Mouse (Mus musculus) testis, adult 2 months (tissue): Measurements from ENCODE around the gene Zfp790. TPM values are rescaled to one million over a fixed set of nuclear protein-coding genes. Genes with fewer than 3 reads are reported as not detected.

Experiments used
- H3K27ac ChIP-seq: fragments of 200-500 bp; 2 replicates; pipeline ENCODE4 v1.5.1; 2012; ENCODE audit warnings: low read depth, low read length; ENCODE audit not compliant: control insufficient read depth, insufficient read depth
- H3K27me3 ChIP-seq: fragments of 200-500 bp; 2 replicates; pipeline ENCODE4 v1.6.1; 2012; ENCODE audit warnings: mild to moderate bottlenecking, low read length, moderate library complexity; ENCODE audit not compliant: control insufficient read depth, insufficient read depth
- H3K36me3 ChIP-seq: fragments of 200-500 bp; 2 replicates; pipeline ENCODE4 v1.6.1; 2012; ENCODE audit warnings: mild to moderate bottlenecking, low read length; ENCODE audit not compliant: control insufficient read depth, insufficient read depth
- H3K4me1 ChIP-seq: fragments of 200-500 bp; 2 replicates; pipeline ENCODE4 v1.6.1; 2012; ENCODE audit warnings: low read length; ENCODE audit not compliant: control insufficient read depth, insufficient read depth
- H3K4me3 ChIP-seq: fragments of 200-500 bp; 2 replicates; pipeline ENCODE4 v1.5.1; 2012; ENCODE audit warnings: low read depth, mild to moderate bottlenecking, low read length, moderate library complexity, mixed read lengths; ENCODE audit not compliant: control insufficient read depth
- CTCF ChIP-seq: fragments of 200-500 bp; IDR thresholded peaks from 2 replicates; pipeline ENCODE4 v1.5.1; 2012; ENCODE audit warnings: low read depth, mild to moderate bottlenecking, inconsistent platforms, low read length, moderate library complexity; ENCODE audit not compliant: control insufficient read depth, insufficient read depth, insufficient replicate concordance
- POLR2A ChIP-seq: fragments of 200-500 bp; IDR thresholded peaks from 2 replicates; pipeline ENCODE4 v1.6.1; 2012; ENCODE audit warnings: low read depth, mild to moderate bottlenecking, inconsistent platforms, low read length, moderate library complexity; ENCODE audit not compliant: control insufficient read depth
- polyA plus RNA-seq: library from polyadenylated mRNA; depleted of rRNA; stranded (reverse); fragments of >200 nt; gene quantifications from 2 replicates; pipeline ENCODE4 v1.2.3, GENCODE M21; 2012

Gene Zfp790
- polyA plus RNA-seq, 1 experiment, result 0.68 TPM

GRCm38 (mm10) chr7:29777372-29777771, 38.5 kb upstream of the Zfp790 start:
- peaks cover 5% of the 10 kb centered on the region for H3K36me3 ChIP-seq
- no peak overlapping the region for H3K27ac ChIP-seq
- no peak overlapping the region for H3K4me3 ChIP-seq
- H3K27me3 ChIP-seq, result no peaks in the 10 kb centered on the region
- no peak for TF ChIP-seq POLR2A
- no peak for TF ChIP-seq CTCF
- no peaks in the 10 kb centered on the region for H3K4me1 ChIP-seq

DNA sequence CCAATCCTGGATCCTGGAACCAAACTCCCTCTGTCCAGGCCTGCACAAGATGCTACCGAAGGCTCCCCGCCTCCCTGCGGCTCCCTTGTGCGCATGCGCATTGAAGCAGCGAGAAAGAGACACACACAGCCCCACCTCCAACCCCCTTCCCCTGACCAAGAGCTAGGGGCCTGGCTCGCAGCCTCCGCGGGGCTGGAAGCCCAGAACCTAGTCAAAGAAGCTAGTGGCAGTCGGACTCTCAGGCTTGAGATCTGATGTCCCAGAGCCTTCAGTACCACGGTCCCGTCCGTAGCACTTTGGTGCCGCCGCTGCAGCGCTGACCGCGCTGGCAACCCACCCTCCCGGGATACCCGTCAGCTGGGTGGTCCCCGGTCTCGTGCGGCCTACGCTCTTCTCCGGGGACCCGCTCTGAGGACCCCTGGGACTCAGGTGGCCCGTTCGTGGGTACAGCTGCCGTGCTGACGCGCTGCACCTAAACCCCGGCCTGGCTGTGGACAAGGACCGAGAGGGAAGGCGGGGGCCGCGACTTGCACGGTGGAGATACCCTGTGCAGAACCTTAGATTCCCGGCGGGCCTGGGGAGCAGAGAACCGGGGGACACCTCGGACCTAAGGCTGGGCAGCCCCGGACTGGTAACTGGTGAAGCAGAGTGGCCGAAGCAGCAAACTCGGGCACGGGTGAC, 31.9 kb upstream of the Zfp790 start, which contains the start of gene Zfp30:
Gene Zfp30, plus strand, starts transcription at position 128 of the 681 bp plus-strand sequence.
- TF ChIP-seq POLR2A, result no peak
- no peak for TF ChIP-seq CTCF
- Histone ChIP-seq H3K4me3 (peak within 1 kb of the TSS; percentile 87), H3K36me3 (no peaks in the 10 kb centered on the region), H3K27me3 (no peaks in the 10 kb centered on the region), H3K27ac (no peak within 1 kb of the TSS), H3K4me1 (peaks cover 5% of the 10 kb centered on the region; the same call in 1 of the 2 replicates)

DNA sequence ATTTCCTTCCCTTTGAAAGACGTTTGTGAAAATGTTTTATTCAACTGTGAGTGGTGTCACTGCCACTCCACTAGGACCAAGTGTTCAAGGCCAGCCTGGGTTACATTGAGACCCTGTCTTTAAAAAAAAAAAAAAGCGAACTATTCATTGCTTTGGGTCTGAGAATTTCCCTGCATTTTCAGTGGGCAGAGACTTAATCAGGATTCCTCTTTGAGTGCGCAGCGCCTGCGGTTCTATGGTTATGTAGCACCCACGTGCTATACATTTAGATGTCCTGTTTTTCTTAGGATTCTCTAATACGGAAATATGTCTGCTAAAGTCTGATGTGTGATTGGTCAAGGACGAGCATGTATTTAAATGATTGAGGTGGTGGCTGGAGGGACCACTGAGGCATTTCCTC, 30.9 kb upstream of the Zfp790 start:
- Histone ChIP-seq H3K27ac (no peak overlapping the region), H3K27me3 (no peaks in the 10 kb centered on the region), H3K4me1 (peaks cover 5% of the 10 kb centered on the region; the same call in 1 of the 2 replicates), H3K4me3 (no peak overlapping the region), H3K36me3 (no peaks in the 10 kb centered on the region)
- TF ChIP-seq CTCF, result no peak
- no peak for TF ChIP-seq POLR2A

DNA sequence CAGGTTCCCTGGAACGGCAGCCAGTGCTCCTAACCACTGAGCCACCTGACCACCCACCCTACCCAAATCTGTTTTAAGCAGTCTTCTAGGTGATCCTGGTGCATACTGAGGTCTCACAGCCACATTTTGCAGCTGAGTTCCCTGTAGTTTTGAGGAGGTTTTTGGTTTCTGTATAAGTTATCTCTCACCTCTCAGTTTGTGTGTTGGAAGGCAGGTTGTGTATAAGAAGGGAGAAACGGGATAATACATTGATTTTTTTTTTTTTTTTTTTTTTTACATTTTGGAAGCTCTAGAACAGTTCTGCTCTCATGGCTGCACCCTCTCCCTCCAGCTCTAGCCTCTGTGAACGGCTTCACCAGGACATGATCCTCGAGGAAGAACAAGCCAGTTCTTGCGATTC, 30.0 kb upstream of the Zfp790 start:
- no peaks in the 10 kb centered on the region for H3K27me3 ChIP-seq
- no peak for TF ChIP-seq POLR2A
- peaks cover 5% of the 10 kb centered on the region for H3K4me1 ChIP-seq
- H3K4me3 ChIP-seq, result no peak overlapping the region
- H3K27ac ChIP-seq, result no peak overlapping the region
- no peaks in the 10 kb centered on the region for H3K36me3 ChIP-seq

DNA sequence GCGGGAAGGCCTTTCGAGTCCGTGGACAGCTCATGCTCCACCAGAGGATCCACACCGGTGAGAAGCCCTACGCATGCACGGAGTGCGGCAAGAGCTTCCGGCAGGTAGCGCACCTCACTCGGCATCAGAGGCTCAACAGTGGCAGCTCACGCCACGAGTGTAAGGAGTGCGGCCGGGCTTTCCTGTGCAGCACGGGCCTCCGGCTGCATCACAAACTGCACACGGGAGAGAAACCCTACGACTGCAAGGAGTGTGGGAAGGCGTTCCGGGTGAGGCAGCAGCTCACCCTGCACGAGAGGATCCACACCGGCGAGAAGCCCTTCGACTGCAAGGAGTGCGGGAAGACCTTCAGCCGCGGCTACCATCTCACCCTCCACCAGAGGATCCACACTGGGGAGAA, 23.0 kb upstream of the Zfp790 start:
- Histone ChIP-seq H3K27ac (no peak overlapping the region), H3K4me1 (peaks cover 12% of the 10 kb centered on the region), H3K36me3 (no peaks in the 10 kb centered on the region), H3K27me3 (0 out of 2 replicates have a peak, but pooled peaks cover 2% of the 10 kb centered on the region), H3K4me3 (peak overlapping the region; percentile 59)
- no peak for TF ChIP-seq CTCF
- TF ChIP-seq POLR2A, result no peak

DNA sequence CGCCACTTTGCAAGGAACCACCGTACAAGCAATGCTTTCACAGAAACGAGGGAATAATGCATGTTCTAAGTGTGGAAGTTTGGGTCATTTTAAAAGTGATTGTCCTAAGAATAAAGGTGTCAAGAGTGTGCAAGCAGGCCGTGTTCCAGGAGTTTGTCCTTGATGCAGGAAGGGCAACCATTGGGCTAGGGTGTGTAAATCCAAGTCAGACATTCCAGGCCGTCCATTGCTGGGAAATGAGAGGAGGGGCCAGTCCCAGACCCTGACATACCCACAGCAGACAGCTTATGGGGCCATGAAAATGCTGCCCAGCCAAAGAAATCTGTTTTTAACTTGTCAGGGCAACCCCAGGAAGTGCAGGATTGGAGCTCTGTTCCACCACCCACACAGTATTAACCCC, 8.9 kb upstream of the Zfp790 start:
- no peak overlapping the region for H3K27ac ChIP-seq
- TF ChIP-seq CTCF, result no peak
- no peak for TF ChIP-seq POLR2A
- no peaks in the 10 kb centered on the region; the same call in 1 of the 2 replicates for H3K4me1 ChIP-seq
- H3K4me3 ChIP-seq, result no peak overlapping the region
- H3K27me3 ChIP-seq, result no peaks in the 10 kb centered on the region
- no peaks in the 10 kb centered on the region for H3K36me3 ChIP-seq

DNA sequence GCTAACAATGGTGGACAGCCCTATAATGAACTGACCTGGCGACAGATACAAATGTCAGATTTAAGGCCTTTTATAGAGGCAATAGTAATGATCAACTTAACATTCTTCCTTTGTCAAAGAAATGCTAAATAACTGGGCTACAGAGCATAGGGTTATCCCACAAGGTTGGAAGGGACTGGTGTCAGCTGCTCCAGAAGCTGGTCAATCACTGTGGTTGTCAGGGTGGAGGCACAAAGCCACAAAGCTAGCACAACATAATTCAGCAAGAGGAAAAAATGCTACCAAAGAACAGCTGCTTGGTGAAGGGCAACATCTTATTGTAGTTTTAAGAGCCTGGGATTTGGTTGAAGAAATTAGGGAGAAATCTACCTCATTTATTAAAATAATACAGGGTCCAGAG, 3.7 kb upstream of the Zfp790 start:
- Histone ChIP-seq H3K4me1 (peaks cover 10% of the 10 kb centered on the region), H3K36me3 (no peaks in the 10 kb centered on the region), H3K4me3 (no peak overlapping the region), H3K27me3 (no peaks in the 10 kb centered on the region), H3K27ac (no peak overlapping the region)
- TF ChIP-seq CTCF (no peak), POLR2A (no peak)

GRCm38 (mm10) chr7:29814381-29814780, 1.5 kb upstream of the Zfp790 start:
- no peak overlapping the region for H3K4me3 ChIP-seq
- H3K36me3 ChIP-seq, result no peaks in the 10 kb centered on the region
- no peak for TF ChIP-seq CTCF
- no peak for TF ChIP-seq POLR2A
- H3K27ac ChIP-seq, result no peak overlapping the region
- H3K27me3 ChIP-seq, result no peaks in the 10 kb centered on the region
- H3K4me1 ChIP-seq, result peaks cover 14% of the 10 kb centered on the region
